In the genomic region with DNA sequence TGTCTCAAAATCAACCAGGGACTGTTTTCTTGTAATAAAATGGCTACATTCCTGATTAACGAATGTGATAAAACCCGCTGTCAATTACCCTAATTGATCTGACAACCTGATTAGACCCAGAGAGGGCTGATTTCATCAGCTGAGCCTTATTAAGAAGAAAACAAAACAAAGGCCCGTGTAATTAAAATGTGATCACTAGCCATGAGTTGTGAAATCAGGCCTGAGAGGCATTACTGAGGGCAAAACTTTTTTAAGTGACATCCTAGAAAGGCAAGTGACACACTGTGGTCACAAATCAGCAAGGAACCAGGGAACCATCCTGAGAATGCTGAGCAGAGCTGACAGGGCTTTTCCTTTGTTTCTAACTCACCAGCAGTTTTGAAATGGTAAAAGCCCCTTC, we compare ENCODE assay signal across 11 mouse cellular contexts.
"Had no signal": no experiment of that assay in that cellular context is flagged by ENCODE, and none has a peak within 500 bp of the region (broad histone marks: within the 10 kb centered on the region; RNA-seq: fewer than 3 reads in every experiment).

No protein-coding gene starts in this region.

- DNase-seq: lung, adult 18-20 months; lung, embryonic 14.5 days; lung, postnatal 10 days; lung, postnatal 4 days; midbrain, embryonic 14.5 days; right cerebral cortex, adult 18-20 months; right cerebral cortex, postnatal 25 days; right cerebral cortex, postnatal 4 days; thymus, adult 2 months; thymus, postnatal 25 days; thymus, postnatal 4 days had no signal
